18 mouse cellular contexts compared by ENCODE assay signal in genomic region chr12:77208576-77209180, GRCm38 (mm10).
"Had no signal": no experiment of that assay in that cellular context is flagged by ENCODE, and none has a peak within 500 bp of the region (broad histone marks: within the 10 kb centered on the region; RNA-seq: fewer than 3 reads in every experiment).

No protein-coding gene starts in this region.

- ATAC-seq: midbrain, embryonic 16.5 days had no signal

- H3K27ac ChIP-seq: liver, embryonic 15.5 days; midbrain, embryonic 10.5 days; midbrain, embryonic 12.5 days; neural tube, embryonic 13.5 days; neural tube, embryonic 15.5 days had no signal

- H3K36me3 ChIP-seq: liver, embryonic 15.5 days; midbrain, embryonic 10.5 days; midbrain, embryonic 12.5 days; neural tube, embryonic 13.5 days; neural tube, embryonic 15.5 days had no signal

- H3K27me3 ChIP-seq: liver, embryonic 15.5 days; midbrain, embryonic 12.5 days; neural tube, embryonic 13.5 days; neural tube, embryonic 15.5 days had no signal

- H3K9me3 ChIP-seq: liver, embryonic 15.5 days; midbrain, embryonic 10.5 days; midbrain, embryonic 12.5 days; neural tube, embryonic 13.5 days; neural tube, embryonic 15.5 days had no signal

- H3K9ac ChIP-seq: liver, embryonic 15.5 days; lung, embryonic 14.5 days; midbrain, embryonic 12.5 days; neural tube, embryonic 13.5 days; neural tube, embryonic 15.5 days had no signal

- H3K4me3 ChIP-seq: liver, embryonic 15.5 days; midbrain, embryonic 10.5 days; midbrain, embryonic 12.5 days; myocyte; neural tube, embryonic 13.5 days; neural tube, embryonic 15.5 days had no signal

- DNase-seq: lung, adult 18-20 months; lung, embryonic 14.5 days; lung, postnatal 10 days; lung, postnatal 4 days; midbrain, embryonic 14.5 days; retina, postnatal 1 day; right cerebral cortex, postnatal 14 days; spleen, adult 18-20 months; thymus, adult 2 months; thymus, postnatal 25 days; thymus, postnatal 4 days had no signal

- H3K4me2 ChIP-seq: liver, embryonic 15.5 days; lung, embryonic 14.5 days; midbrain, embryonic 12.5 days; neural tube, embryonic 13.5 days; neural tube, embryonic 15.5 days had no signal

- H3K4me1 ChIP-seq: midbrain, embryonic 10.5 days; midbrain, embryonic 12.5 days; neural tube, embryonic 13.5 days; neural tube, embryonic 15.5 days had no signal
